Mouse (Mus musculus) cortical plate, adult 2 months (tissue): ENCODE data around the gene Gm5725. TPM values are rescaled to one million over a fixed set of nuclear protein-coding genes. Genes with fewer than 3 reads are reported as not detected.
"Not testable (repeated sequence)": the region's sequence is repeated elsewhere in the genome, so short reads cannot be mapped to it uniquely, and the experiment has no call there.

ENCODE experiments used
- H3K27ac ChIP-seq: fragments of 200-500 bp; 2 replicates; pipeline ENCODE4 v1.5.1; 2012; ENCODE audit warnings: low read length, control low read depth, inconsistent platforms; ENCODE audit not compliant: insufficient read depth
- H3K4me1 ChIP-seq: fragments of 200-500 bp; 2 replicates; pipeline ENCODE4 v1.6.1; 2011; ENCODE audit warnings: low read length; ENCODE audit not compliant: control insufficient read depth, insufficient read depth
- H3K4me3 ChIP-seq: fragments of 200-500 bp; 2 replicates; pipeline ENCODE4 v1.5.1; 2011; ENCODE audit warnings: mild to moderate bottlenecking, low read length, control low read depth; ENCODE audit not compliant: insufficient read depth
- polyA plus RNA-seq: library from polyadenylated mRNA; depleted of rRNA; stranded (reverse); fragments of >200 nt; gene quantifications from 2 replicates; pipeline ENCODE4 v1.2.3, GENCODE M21; 2012; rRNA removed

Gene Gm5725
- not detected in 2 replicates for polyA plus RNA-seq

- H3K4me1 ChIP-seq, H3K4me3 ChIP-seq, H3K27ac ChIP-seq: not testable (repeated sequence)
Measured at GRCm38 (mm10) chr7:21844167-21844566, at the start of gene Gm5725. Gene Gm5725, minus strand, starts transcription at chr7:21844267.

- H3K4me3 ChIP-seq, H3K27ac ChIP-seq, H3K4me1 ChIP-seq: not testable (repeated sequence)
Measured at GRCm38 (mm10) chr7:21832051-21832450, 12.0 kb downstream of the Gm5725 start, which contains the start of gene Vmn1r135. Gene Vmn1r135, plus strand, starts transcription at chr7:21832351.

GRCm38 (mm10) chr7:21796628-21797027, 47.4 kb downstream of the Gm5725 start, which contains the start of gene Gm4177:
Gene Gm4177, minus strand, starts transcription at chr7:21796728.
- not testable (repeated sequence) for H3K27ac ChIP-seq, H3K4me1 ChIP-seq, H3K4me3 ChIP-seq

Other genes with a start within 250 kb of the Gm5725 start
- gene Vmn1r132, start 230.2 kb downstream of the Gm5725 start, polyA plus RNA-seq = not detected in 2 replicates
- gene Gm4175, start 82.8 kb downstream of the Gm5725 start, polyA plus RNA-seq = not detected in 2 replicates
- not detected in 2 replicates for gene Gm4177, start 47.5 kb downstream of the Gm5725 start, polyA plus RNA-seq
- not detected in 2 replicates for gene Vmn1r135, start 11.9 kb downstream of the Gm5725 start, polyA plus RNA-seq
- not detected in 2 replicates for gene Gm5891, start 77.0 kb upstream of the Gm5725 start, polyA plus RNA-seq
- gene Vmn1r137, start 150.3 kb upstream of the Gm5725 start, polyA plus RNA-seq = not detected in 2 replicates
- gene Vmn1r138, start 184.6 kb upstream of the Gm5725 start, polyA plus RNA-seq = not detected in 2 replicates
- gene Gm6176, start 212.0 kb upstream of the Gm5725 start, polyA plus RNA-seq = not detected in 2 replicates
- not detected in 2 replicates for gene Vmn1r139, start 224.8 kb upstream of the Gm5725 start, polyA plus RNA-seq